Comparison of ENCODE assay signal across 18 mouse cellular contexts in the genomic region with DNA sequence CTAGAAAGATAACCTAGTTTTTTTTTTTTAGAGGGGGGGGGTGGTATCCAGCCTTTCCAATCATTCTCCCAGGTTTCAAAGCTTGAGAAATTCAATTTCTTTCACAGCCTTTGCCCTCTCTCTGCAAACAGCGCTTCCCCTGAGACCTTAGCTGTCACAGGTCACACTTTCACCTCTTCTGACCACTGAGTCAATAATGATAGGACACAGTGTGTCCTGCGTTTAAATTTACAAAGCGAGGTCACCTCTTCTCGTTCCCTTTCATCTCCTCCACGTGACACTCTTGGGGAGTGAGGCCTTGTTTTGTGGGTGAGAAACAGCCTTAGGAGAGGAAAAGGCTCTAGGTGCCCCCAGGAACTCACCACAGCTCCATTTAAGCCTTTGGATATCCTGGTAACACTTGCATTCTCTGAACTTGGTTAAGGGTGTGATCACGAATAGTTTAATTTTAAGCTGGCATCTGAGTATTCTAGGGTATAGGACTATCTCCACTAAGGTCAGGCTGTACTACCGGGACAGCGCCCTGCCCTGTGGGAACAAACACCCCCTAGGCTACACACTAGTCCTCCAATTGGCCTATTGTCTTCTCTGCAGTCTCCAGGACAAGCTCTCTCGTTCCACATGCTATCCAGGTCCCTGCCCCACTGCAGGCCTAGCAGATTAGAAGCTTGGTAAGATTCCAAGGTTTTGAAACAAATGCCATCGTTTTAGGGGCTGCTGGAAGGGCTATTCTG. TPM values are rescaled to one million over a fixed set of nuclear protein-coding genes. Genes with fewer than 3 reads are reported as not detected.
DNase-seq lines count a peak whose midpoint lies in the region; ATAC-seq and TF ChIP-seq lines count a peak whose summit lies in the region.
"Had no signal": no experiment of that assay in that cellular context is flagged by ENCODE, and none has a peak within 500 bp of the region (broad histone marks: within the 10 kb centered on the region; RNA-seq: fewer than 3 reads in every experiment).

No protein-coding gene starts in this region.

- TF ChIP-seq EP300 in liver, embryonic 14.5 days (IDR thresholded peaks at IDR 0.05; ENCODE audit: low read depth): no peak

- H3K9me3 ChIP-seq in hindbrain, embryonic 10.5 days: no peaks in the 10 kb centered on the region
- no peaks in the 10 kb centered on the region for H3K9me3 ChIP-seq in hindbrain, embryonic 12.5 days (replicated peaks)
- H3K9me3 ChIP-seq in E14TG2a.4 (ENCODE audit: low read length): no peaks in the 10 kb centered on the region
- no peaks in the 10 kb centered on the region for H3K9me3 ChIP-seq in liver, embryonic 14.5 days (ENCODE audit: control insufficient read depth, low read length)
- no peaks in the 10 kb centered on the region for H3K9me3 ChIP-seq in forebrain, embryonic 13.5 days (replicated peaks)
- H3K9me3 ChIP-seq: embryonic facial prominence, embryonic 13.5 days; forebrain, embryonic 10.5 days; limb, embryonic 13.5 days; neural tube, embryonic 12.5 days; stomach, embryonic 15.5 days had no signal

- 0 out of 2 replicates have a peak overlapping the region, but pooled peaks have one; percentile 8 for H3K27ac ChIP-seq in hindbrain, embryonic 10.5 days
- no peak overlapping the region for H3K27ac ChIP-seq in hindbrain, embryonic 12.5 days
- peak overlapping the region; percentile 18 for H3K27ac ChIP-seq in liver, embryonic 14.5 days
- H3K27ac ChIP-seq in forebrain, embryonic 13.5 days: no peak overlapping the region
- H3K27ac ChIP-seq: embryonic facial prominence, embryonic 13.5 days; forebrain, embryonic 10.5 days; limb, embryonic 13.5 days; neural tube, embryonic 12.5 days; stomach, embryonic 15.5 days had no signal

- H3K4me2 ChIP-seq in hindbrain, embryonic 12.5 days (replicated peaks): no peak overlapping the region
- H3K4me2 ChIP-seq in liver, embryonic 14.5 days (ENCODE audit: low read depth): peak overlapping the region; percentile 0; the same call in 1 of the 2 replicates
- H3K4me2 ChIP-seq in forebrain, embryonic 13.5 days: no peak overlapping the region
- H3K4me2 ChIP-seq: embryonic facial prominence, embryonic 13.5 days; limb, embryonic 13.5 days; neural tube, embryonic 12.5 days; stomach, embryonic 15.5 days had no signal

- TF ChIP-seq CTCF in E14TG2a.4 (conservative IDR thresholded peaks at IDR 0.05; ENCODE audit: low read length): no peak
- no peak for TF ChIP-seq CTCF in liver, embryonic 14.5 days (IDR thresholded peaks at IDR 0.05; ENCODE audit: low read depth)

- peaks cover 55% of the 10 kb centered on the region for H3K27me3 ChIP-seq in hindbrain, embryonic 10.5 days (ENCODE audit: insufficient read depth, poor library complexity, severe bottlenecking)
- H3K27me3 ChIP-seq in hindbrain, embryonic 12.5 days: no peaks in the 10 kb centered on the region
- no peaks in the 10 kb centered on the region; the same call in 1 of the 2 replicates for H3K27me3 ChIP-seq in E14TG2a.4 (ENCODE audit: insufficient read depth, low read length)
- H3K27me3 ChIP-seq in liver, embryonic 14.5 days (ENCODE audit: control insufficient read depth, insufficient read depth, low read length): no peaks in the 10 kb centered on the region
- H3K27me3 ChIP-seq in forebrain, embryonic 13.5 days: peaks cover 27% of the 10 kb centered on the region

- ATAC-seq in hindbrain, embryonic 12.5 days (ENCODE audit: low FRiP score): no peak
- peak; percentile 73 for ATAC-seq in liver, embryonic 14.5 days (ENCODE audit: insufficient read depth)
- no peak for ATAC-seq in forebrain, embryonic 13.5 days
- ATAC-seq: CD4-positive, CD25-positive, alpha-beta regulatory T cell, adult 4 months had no signal

- intact Hi-C loops in gastrocnemius, postnatal 36 days (cut with DNase I): loop anchor here (5.0 kb wide), 1 partner anchor 48 kb away; no protein-coding TSS in a partner anchor

- peaks cover 67% of the 10 kb centered on the region for H3K36me3 ChIP-seq in hindbrain, embryonic 10.5 days
- H3K36me3 ChIP-seq in hindbrain, embryonic 12.5 days: peaks cover 27% of the 10 kb centered on the region
- peaks cover 10% of the 10 kb centered on the region for H3K36me3 ChIP-seq in E14TG2a.4 (ENCODE audit: insufficient read depth, low read length)
- H3K36me3 ChIP-seq in liver, embryonic 14.5 days (replicated peaks; ENCODE audit: control insufficient read depth, insufficient read depth, low read depth): no peaks in the 10 kb centered on the region
- peaks cover 54% of the 10 kb centered on the region for H3K36me3 ChIP-seq in forebrain, embryonic 13.5 days (ENCODE audit: poor library complexity, severe bottlenecking)
- H3K36me3 ChIP-seq: embryonic facial prominence, embryonic 13.5 days; limb, embryonic 13.5 days; stomach, embryonic 15.5 days had no signal

- H3K9ac ChIP-seq in hindbrain, embryonic 12.5 days: no peak overlapping the region
- no peak overlapping the region for H3K9ac ChIP-seq in liver, embryonic 14.5 days (replicated peaks)
- H3K9ac ChIP-seq in forebrain, embryonic 13.5 days: no peak overlapping the region
- H3K9ac ChIP-seq: embryonic facial prominence, embryonic 13.5 days; limb, embryonic 13.5 days; neural tube, embryonic 12.5 days; stomach, embryonic 15.5 days had no signal

- peaks cover 40% of the 10 kb centered on the region for H3K4me1 ChIP-seq in hindbrain, embryonic 10.5 days (replicated peaks)
- H3K4me1 ChIP-seq in hindbrain, embryonic 12.5 days: peaks cover 13% of the 10 kb centered on the region
- peaks cover 93% of the 10 kb centered on the region for H3K4me1 ChIP-seq in E14TG2a.4 (replicated peaks; ENCODE audit: low read depth, low read length)
- H3K4me1 ChIP-seq in liver, embryonic 14.5 days (replicated peaks; ENCODE audit: control insufficient read depth in 2 of 2, insufficient read depth in 2 of 2, low read length in 1 of 2): peaks cover 0 to 4% of the 10 kb centered on the region in 2 experiments; a peak in 1 of 4 replicates
- peaks cover 34% of the 10 kb centered on the region for H3K4me1 ChIP-seq in forebrain, embryonic 13.5 days

- WGBS in hindbrain, embryonic 10.5 days: 45% methylated on average over 10 of the region's 10 CpGs
- 40% methylated on average over 10 of the region's 10 CpGs for WGBS in hindbrain, embryonic 12.5 days
- 37% methylated on average over 10 of the region's 10 CpGs for WGBS in liver, embryonic 14.5 days (ENCODE audit: insufficient replicate concordance)
- 58% methylated on average over 10 of the region's 10 CpGs for WGBS in forebrain, embryonic 13.5 days

- DNase-seq in hindbrain, embryonic 10.5 days (ENCODE audit: low spot score): no peak
- peak; percentile 34 for DNase-seq in 3T3-L1 (ENCODE audit: low read depth, low spot score)
- DNase-seq in liver, embryonic 14.5 days (ENCODE audit: low read depth in 3 of 3, low spot score in 3 of 3): peak; percentile 20 to 31 (median 27)
- no peak for DNase-seq in gastrocnemius, postnatal 36 days
- DNase-seq: adrenal gland, postnatal 14 days; cerebellum, adult 2 months; gastrocnemius, postnatal 14 days; kidney, adult 18-20 months had no signal

- no peak overlapping the region for H3K4me3 ChIP-seq in hindbrain, embryonic 10.5 days
- no peak overlapping the region for H3K4me3 ChIP-seq in hindbrain, embryonic 12.5 days
- H3K4me3 ChIP-seq in E14TG2a.4 (replicated peaks; ENCODE audit: low read length): peak overlapping the region; percentile 62
- H3K4me3 ChIP-seq in liver, embryonic 14.5 days (ENCODE audit: insufficient read depth in 1 of 2, low read depth in 2 of 2, low read length in 2 of 2): no peak overlapping the region
- H3K4me3 ChIP-seq in forebrain, embryonic 13.5 days: no peak overlapping the region
- H3K4me3 ChIP-seq: embryonic facial prominence, embryonic 13.5 days; forebrain, embryonic 10.5 days; limb, embryonic 13.5 days; neural tube, embryonic 12.5 days; stomach, embryonic 15.5 days had no signal

RNA-seq across cellular contexts. Expression of a gene that starts 23.1 kb away (rescaled TPM):
- 7.3 and 9.7 TPM in 2 replicates for polyA plus RNA-seq in hindbrain, embryonic 10.5 days (2016; fragmentation: Nextera tagmentation; extraction: Ambion mirVana)
- polyA plus RNA-seq in hindbrain, embryonic 12.5 days (2016; fragmentation: Nextera tagmentation; extraction: Ambion mirVana): 5.9 and 6.9 TPM in 2 replicates
- polyA plus RNA-seq in liver, embryonic 14.5 days (2012; rRNA removed): 2.1 and 2.3 TPM in 2 replicates
- polyA plus RNA-seq in liver, embryonic 14.5 days (2014; fragmentation: Nextera tagmentation; extraction: Ambion mirVana): 1.1 and 2.5 TPM in 2 replicates
- polyA plus RNA-seq in forebrain, embryonic 13.5 days (2015; fragmentation: Nextera tagmentation; extraction: Ambion mirVana): 4.5 and 7.2 TPM in 2 replicates
- total RNA-seq in gastrocnemius, postnatal 36 days (2021): 100 to 1,000 TPM; 212 to 260 TPM
- total RNA-seq: common myeloid progenitor, adult 5-6 weeks had no signal
- polyA plus RNA-seq: CD4-positive, CD25-positive, alpha-beta regulatory T cell, adult 4 months had no signal

Comparison
In these comparisons a context has a peak if more than half of its experiments do, and no peak if none do; other contexts are left out.
1. H3K27ac ChIP-seq: peak in hindbrain, embryonic 10.5 days (single experiment) and liver, embryonic 14.5 days (single experiment); none in hindbrain, embryonic 12.5 days (single experiment) and forebrain, embryonic 13.5 days (single experiment).
2. DNase-seq: peak in 3T3-L1 (single experiment) and liver, embryonic 14.5 days (3 of 3); none in hindbrain, embryonic 10.5 days (single experiment) and gastrocnemius, postnatal 36 days (0 of 2).